Mouse (Mus musculus): Measurements from ENCODE around the gene Tm2d1.
A peak's percentile ranks its signal among the peaks of the same experiment; 100 is the strongest.
"Not testable (repeated sequence)": the region's sequence is repeated elsewhere in the genome, so short reads cannot be mapped to it uniquely, and the experiment has no call there.

Tm2d1 gene

DNA sequence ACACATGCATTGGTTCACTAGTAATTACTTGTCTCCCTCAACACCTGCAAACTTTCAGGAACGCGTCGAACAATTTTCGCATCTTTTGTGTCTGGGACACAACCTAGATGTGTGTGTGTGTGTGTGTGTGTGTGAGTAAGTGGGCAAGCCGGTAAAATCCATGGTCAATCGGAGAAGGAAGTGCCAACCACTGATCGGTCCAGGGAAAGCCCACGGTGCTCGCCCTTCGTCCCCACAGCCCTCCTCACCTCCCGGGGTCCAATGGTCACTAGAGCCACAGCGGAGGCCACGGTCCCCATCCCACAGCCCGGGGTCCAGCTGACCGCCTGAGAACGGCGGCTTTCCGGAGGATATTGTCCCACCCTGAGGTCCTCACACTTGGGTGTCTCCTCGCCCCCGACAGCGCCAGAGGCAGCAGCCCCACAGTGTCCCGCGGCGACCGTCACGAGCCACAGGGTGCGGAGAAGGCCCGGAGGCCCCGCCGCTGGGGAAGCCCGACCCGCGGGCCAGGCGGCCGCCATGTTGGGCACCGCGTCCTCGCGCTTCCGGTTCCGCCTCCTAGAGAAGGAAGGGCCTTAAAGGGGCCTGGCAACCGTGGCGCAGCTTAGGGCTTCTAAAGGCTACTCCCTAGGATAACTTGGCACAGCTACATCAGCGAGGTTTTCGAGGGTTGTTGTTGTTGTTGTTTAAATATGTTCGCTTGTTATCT lies at the start of gene Tm2d1:
Tm2d1 (minus strand) TSS at position 591 of the 709 bp plus-strand sequence.
- DNase-seq (ENCODE audit: extremely low read depth, low read depth, low spot score) = no peak

DNA sequence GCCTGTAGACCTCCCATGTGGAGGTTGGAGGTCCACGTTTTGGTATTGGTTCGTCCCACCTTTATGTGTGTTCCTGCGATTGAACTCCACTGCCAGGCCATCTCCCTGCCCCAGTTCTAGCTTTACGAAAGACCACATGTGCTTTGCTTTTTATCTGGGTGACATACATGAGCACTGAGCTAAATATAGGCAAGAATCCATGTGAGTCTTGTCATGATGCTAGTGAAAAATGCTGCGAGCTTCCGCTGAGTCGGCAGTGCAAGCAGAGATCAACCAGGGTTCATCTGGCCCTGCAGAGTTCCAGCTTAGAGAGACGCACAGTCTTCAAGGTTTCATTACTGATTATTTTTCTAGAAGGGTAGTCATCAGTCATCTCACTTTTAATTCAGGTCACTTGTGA lies 45.3 kb upstream of the Tm2d1 start:
- DNase-seq (ENCODE audit: extremely low read depth, low read depth, low spot score) = no peak

DNA sequence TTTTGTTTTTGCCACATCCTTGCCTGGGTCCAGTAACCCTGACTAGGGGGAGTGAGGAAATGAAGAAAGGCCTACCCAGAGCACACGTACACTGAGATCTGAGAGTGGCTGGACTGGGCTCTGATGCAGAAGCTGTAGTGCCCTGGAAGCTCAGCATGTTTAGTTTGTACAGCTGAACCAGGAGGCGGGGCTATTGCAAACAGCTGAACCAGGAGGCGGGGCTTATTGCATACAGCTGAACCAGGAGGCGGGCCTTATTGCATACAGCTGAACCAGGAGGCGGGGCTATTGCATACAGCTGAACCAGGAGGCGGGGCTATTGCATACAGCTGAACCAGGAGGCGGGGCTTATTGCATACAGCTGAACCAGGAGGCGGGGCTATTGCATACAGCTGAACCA lies 32.0 kb upstream of the Tm2d1 start:
- DNase-seq (ENCODE audit: extremely low read depth, low read depth, low spot score) = not testable (repeated sequence)

DNA sequence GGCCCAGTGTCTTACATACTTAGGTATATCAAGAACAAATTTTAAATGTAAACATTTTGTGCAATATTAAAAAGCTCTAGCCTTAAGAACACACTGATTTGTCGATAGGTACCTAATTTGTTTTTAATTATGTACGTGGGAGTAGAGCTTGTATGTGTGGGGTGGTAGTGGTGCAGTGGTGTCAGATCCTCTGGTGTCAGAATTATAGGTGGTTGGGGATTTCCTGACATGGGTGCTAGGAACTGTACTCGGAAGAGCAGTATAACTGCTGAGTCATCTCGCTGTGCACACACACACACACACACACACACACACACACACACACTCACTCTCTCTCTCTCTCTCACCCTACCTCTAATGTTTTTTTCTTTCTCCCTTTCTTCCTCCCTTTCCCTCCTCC lies 25.3 kb upstream of the Tm2d1 start:
- DNase-seq (ENCODE audit: extremely low read depth, low read depth, low spot score) = no peak

DNA sequence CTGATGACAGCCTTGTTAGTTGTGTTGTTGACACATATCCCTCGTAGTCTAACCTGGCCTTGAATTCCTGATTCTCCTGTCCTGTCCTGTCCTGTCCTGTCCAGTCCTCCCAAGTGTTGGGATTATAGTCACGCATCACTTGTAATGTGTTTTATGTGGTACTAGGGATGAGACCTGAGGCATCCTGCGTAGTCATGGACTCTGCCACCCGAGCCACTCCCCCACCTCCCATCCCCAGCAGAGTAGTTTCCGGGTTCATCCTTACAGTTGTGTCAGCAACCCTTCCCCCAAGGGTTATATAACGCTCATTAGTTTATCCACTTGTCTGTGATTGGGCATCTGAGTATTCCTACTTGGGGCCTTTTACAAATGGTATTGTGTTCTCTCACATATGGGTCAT lies 21.3 kb upstream of the Tm2d1 start:
- no peak for DNase-seq (ENCODE audit: extremely low read depth, low read depth, low spot score)

DNA sequence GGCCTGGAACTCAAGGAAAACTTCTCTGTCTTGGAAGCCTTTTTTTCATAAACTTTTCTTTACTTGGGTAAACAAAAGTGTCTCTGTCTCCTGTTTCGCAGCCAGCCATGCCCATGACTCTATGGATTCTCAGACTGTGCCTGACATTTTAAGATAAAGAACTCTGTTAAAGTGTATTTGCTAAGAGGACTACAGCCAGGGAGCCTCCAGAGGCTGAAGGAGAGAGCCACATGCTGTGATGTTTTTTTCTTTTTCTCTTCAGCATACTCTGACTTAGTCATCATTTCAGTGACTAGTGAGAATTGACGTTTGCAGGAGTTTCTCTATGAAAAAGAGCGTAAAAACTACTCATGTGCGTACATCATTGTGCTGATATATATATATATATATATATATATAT lies 20.4 kb upstream of the Tm2d1 start:
- no peak for DNase-seq (ENCODE audit: extremely low read depth, low read depth, low spot score)

DNA sequence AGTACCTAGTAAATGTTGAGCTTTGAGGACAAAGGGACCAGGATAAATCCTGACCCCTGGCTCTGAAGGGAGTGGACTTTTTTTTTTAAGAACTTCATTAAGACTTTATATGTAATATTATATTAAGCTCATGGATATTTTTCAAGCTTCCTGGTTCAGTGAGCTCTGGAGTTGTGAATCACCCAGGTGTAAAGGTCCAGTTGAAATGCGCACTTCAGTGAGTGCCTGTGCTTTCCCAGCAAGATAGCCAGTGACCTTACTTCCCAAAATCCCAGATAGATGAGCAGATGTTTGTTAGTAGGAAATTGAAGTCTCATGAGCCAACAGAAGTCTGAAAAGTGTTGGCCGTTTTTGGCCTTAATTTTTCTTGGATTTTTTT lies 18.5 kb upstream of the Tm2d1 start:
- no peak for DNase-seq (ENCODE audit: extremely low read depth, low read depth, low spot score)

DNA sequence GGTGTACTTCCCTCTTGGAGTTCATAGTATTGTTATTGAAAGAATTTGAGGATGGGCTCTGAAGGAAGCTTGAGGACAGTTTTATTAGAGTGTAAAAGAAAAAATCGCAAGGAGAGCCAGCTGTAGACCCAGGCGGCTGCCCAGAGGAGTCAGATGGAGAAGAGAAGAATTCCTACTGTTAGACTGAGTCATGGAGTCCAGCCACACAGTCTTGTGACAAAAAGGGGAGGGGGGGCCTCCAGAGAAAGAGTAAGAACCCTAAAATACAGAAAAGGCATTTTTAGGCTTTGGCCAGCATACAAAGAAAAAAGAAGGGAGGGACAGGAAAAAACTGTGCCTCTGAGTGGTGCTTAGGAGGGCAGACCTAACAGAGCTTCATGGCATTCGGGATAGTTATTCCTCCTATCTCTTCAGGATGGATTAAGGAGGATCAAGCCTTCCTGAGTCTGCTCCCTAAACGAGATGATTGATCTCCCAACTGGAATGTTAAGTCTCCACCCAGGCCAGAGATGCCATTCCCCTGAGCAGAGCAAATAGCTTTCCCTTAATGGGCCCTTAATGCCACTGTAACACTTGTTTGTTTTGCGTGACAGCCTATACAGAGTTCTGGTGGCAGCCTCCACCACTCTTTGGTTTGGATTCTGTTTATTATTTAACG lies 17.9 kb upstream of the Tm2d1 start:
- DNase-seq (ENCODE audit: extremely low read depth, low read depth, low spot score) = no peak

DNA sequence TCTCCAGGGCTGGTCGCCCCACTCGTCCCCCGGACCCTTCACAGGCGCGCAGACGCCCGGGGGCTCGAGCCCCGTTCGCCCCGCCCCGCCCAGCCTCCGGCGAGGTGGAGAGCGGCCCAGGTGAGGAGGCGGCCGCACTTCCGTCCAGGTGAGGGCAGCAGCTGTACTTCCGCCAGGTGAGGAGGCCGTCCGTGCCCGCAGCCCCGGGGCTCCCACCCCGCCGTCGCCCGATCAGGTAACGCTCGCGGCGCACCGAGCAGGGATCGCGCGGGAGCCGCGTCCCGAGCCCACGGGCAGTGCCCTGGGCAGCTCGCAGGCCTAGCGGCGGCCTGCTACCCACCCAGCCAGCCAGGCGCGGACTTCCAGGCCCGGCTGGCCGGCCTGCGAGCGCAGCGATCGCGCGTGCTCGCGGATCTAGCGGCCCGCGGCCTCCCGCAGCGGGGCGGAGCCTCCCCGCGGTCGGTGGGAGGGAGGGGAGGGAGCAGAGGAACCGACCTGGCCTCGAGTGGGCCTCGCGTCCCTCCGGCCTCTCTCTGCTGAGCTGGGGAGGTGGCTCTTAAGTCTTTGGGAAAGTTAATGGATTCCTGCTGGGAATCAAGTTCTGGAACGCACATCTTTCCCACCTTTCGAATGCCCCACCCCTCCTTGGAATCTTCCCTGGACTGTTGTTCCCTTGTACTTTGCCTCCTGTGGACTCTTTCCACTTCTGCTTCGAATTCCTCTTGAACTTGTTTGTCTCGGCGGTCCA lies 12.8 kb upstream of the Tm2d1 start, which contains the start of gene Patj:
Patj (plus strand) TSS at position 96 of the 748 bp plus-strand sequence.
- no peak for DNase-seq (ENCODE audit: extremely low read depth, low read depth, low spot score)

DNA sequence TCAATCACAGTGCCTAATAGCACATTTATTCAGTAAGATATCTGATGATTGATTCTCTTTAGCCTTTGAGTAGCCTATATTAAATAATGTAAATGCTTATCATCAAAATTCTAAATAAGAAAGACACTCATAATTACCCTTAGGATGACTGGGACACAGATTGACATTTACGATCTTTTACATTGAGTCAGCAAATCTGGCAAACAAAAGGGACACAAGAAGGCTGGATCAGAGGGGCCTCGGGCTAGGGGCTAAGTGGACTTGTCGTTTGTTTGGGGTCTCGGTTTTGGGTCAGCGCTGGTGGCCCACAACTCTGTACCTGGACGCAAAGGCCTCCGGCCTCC lies 12.2 kb upstream of the Tm2d1 start:
- DNase-seq (ENCODE audit: extremely low read depth, low read depth, low spot score) = no peak

DNA sequence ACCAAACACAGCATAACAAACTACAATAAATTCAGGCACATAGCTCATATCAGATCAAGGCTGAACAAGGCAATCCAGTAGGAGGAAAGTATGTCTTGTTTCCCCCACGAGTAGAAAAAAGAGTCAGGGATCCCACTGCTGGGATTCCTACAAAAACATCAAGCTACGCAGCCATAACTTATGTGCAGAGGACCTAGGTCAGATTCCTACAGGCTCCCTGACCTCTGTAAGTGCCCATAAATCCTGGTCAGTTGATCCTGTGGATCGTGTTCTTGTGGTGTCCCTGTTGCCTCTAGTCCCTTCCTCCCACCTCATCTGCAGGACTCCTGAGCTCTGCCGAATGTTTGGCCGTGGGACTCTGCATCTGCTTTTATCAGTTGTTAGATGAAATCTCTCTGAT lies 1.9 kb upstream of the Tm2d1 start:
- DNase-seq (ENCODE audit: extremely low read depth, low read depth, low spot score) = no peak

DNA sequence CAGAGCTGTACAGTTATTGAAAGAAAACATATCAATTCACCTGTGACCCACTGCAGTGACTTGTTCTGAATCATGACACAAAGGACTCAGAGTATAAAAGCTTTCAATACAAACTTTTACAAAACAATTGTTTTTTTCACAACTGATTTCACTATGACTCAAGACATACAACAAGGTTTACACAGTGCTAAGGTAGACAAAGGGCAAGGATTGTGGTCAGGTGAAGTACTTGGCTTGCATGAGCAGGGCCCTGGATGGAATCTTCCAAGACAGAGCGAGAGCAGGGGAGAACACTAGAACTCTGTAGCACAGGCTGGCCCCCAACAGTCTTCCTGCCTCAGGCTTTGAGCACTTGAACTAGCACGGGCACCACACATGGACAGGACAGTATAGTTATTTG lies 6.2 kb downstream of the Tm2d1 start:
- DNase-seq (ENCODE audit: extremely low read depth, low read depth, low spot score) = no peak

DNA sequence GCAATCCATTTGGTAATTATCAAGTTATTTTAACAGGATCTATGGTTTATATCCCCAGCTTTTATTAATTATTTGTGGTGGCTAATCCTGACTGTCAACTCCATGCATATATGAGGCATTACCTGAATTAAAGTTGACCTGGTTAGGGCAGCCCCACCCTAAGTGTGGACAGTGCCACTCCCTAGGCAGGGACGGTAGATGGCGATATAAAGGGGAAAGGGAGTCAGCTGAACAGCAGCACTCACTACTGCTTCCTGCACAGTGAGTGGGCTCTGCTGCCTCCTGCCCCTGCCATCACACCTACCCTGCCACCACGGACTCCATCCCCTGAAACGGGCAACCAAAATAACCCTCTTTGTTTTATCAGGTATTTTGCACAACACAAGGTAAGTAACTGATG lies 7.7 kb downstream of the Tm2d1 start:
- DNase-seq (ENCODE audit: extremely low read depth, low read depth, low spot score) = no peak

DNA sequence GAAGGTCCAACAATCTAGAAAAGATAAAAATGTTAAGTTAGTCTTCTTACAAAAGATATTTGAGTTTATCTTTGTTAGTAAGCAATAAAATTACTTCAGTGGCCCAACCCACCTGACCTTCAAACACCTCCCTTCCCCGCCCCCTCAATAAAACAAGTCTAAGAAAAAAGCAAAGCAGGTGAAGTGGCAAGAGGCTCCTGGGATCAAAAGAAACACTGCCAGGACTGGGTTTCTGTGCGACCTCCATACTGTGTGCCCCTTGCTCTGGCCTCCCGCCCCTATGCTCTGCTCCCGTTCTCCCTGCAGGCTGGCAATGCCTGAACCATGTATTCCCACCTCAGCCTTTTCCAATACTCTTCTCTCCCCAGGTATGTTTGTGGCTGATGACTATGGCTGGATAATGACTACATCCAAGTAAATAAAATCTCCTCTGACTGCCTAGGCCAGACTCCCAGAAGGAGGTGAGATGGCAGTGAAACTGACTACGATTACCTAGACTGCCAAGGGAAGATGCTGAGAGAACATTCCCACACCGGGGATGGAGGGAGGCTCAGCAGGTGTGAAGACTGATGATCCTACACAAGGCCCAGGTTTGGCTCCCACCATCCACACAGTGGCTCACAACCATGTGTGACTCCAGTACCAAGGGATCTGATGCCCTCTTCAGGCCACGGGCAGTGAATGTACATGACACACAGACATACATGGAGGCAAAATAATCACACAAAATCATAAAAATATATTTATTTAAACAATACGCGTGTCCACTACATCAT lies 24.9 kb downstream of the Tm2d1 start:
- no peak for DNase-seq (ENCODE audit: extremely low read depth, low read depth, low spot score)

DNA sequence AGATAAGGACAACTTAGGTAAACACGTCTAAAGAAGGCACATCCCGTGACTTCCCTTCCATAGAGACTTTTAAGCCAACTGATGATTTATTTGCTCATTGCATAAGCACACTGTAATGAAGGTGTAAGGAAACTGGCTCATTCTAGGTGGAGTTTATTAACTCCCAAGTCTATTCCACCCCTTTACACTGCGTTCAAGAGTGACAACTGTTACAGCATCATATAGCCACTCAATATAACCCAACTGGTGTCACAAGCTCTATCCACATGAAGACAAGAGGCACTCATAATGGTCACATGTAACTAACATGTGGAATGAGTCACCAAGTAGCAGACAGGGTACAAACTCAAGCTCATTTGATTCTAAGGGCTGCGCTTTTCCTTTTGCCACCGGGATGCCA lies 34.5 kb downstream of the Tm2d1 start:
- peak; percentile 3 for DNase-seq (ENCODE audit: extremely low read depth, low read depth, low spot score)

DNA sequence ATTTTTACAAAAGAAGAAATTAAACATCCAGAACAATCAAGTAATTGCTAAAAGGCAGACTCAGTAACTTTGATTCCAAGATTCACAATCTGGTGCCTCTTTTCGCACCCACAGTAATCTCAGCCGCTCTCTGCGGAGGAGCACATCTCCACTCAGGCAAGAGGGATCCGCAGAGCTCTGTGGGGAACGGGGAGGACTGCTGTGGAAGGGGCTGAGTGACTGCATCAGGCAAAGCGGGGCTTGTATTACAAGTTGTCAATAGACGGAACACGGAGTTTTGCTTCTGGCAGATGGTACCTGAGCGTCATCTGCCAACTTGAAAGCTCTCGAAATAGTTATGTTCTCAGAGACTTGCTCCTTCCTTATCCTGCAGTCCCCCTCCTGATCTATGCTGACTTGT lies 37.3 kb downstream of the Tm2d1 start:
- DNase-seq (ENCODE audit: extremely low read depth, low read depth, low spot score) = no peak

DNA sequence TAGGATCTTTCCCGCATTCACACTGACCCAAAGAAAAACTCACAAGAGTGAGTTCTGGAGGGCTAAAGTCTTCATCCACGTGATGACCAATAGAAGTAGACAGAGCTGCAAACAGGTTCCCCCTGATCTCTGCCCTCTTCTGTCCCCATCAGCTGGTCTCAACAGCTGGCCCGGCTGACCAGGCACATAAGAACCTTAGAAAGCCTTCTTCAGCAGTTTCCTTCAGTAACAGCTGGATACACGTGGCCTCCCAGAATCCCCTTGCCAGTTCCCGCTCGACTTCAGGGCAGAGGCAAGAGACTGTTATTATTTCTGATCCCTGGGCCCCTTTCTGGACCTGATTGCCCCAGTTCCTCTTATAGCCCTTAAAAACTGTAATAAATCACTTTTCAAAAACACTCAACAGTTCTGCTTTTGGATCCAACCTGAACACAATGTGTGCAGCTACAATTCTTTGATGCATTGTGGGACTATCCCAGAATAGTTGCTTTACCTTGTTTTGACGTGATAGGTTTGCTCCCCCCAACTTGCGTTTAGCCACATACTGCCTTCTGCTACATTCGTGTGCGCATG lies 43.0 kb downstream of the Tm2d1 start:
- no peak for DNase-seq (ENCODE audit: extremely low read depth, low read depth, low spot score)

DNA sequence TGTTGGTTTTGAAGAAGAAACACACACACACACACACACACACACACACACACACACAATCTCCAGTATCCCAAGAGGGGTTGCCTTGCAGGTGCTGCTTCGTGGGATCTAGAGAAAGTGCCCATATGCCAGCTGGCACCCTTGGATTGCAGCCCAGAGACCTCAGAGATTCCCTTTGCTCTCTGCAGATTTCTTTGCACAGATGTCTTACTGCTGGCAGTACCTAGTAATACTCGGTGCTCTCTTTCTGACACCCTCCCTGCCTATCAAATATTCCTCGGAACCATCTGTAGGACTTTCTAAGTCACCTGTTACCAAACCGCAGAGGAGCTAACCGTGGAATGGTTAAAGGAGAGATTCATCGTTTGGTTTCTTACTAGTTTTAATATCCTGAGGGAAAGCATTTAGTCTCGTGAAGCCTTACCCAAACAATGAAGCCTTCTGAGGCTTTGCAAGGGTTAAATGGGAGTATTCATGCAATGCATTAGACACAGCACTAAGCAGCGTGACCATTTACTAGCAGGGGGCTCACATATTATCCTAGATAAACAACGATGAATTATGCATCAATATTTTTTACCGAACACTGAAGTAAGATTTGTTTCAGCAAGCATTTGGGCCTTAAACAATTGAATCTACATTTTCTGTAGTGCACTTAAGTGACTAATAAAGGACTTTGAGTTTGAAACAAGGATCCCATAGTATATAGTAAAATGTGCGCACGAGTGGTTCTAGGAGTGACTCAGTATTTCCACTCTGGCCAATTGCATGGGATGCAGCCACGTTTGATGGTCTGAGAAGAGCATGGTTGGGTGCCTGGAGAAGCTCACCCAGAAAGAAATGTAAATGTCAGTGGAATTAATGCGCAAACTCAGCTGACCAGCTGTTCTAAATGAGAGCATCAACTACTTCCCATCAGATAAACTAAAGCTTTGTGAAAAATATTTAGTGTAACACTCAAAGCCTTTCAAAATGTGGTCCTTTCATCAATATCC lies 44.2 kb downstream of the Tm2d1 start:
- no peak for DNase-seq (ENCODE audit: extremely low read depth, low read depth, low spot score)

DNA sequence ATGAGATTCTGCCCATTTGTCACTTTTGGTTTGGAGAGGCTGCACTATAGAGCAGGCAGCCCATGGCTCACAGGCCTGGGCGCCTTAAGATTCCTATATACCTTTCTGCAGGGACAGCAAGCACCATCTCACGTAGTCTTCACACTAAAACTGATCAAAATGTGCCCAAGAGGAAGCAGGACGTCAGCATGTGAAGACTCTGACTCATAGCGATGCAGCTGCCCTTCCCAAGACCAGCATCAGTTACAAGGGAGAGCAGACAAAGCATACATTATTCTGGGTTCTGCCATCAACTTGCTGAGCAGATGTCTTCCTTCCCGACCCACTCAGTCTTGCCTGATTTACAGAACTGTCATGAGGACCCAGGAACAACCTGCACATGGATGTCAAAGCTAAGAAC lies 45.9 kb downstream of the Tm2d1 start:
- no peak for DNase-seq (ENCODE audit: extremely low read depth, low read depth, low spot score)

DNA sequence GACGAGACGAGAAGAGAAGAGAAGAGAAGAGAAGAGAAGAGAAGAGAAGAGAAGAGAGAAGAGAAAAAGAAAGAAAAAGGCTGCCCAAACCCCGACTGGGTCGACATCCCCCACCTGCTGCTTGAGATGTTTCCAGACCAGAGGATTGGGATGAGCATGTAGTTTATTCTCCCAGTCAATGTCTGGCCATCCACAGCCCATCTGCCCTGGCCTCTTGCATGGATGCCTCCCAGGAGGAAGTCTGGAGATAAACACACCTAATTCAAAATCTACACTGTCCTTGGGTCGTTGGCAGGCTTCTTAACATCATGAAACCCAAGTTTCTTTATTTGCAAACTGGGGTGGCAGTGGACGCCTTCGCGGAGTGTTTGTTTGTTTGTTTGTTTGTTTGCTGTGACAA lies 47.4 kb downstream of the Tm2d1 start:
- no peak for DNase-seq (ENCODE audit: extremely low read depth, low read depth, low spot score)
